Mouse (Mus musculus): Measurements from ENCODE around the gene Slc25a51.

DNA sequence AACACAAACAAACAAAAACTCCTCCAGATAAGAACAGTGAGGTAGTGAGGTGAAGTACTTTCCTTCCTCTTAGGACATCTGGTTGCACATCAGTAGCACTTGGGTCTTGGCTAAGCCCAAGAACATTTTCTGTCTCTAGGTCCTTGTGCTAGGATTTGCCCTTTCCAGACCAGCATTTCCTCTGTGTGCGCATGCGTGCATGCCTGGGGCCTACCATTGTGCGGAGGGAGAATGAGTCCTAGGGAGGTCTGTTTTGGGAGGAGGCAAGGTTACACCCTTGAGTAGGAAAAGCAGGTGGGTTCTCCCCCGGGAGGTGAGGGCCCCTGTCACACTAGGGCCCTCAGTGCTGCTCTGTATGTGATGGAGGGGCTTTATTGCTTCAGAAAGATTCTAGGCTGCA, 10.5 kb upstream of the Slc25a51 start:
- no peak for TF ChIP-seq CTCF (conservative IDR thresholded peaks at IDR 0.05; ENCODE audit: low read length)
- no peak for TF ChIP-seq NANOG (IDR thresholded peaks at IDR 0.05; ENCODE audit: borderline replicate concordance, low read length)
- TF ChIP-seq POU5F1 (IDR thresholded peaks at IDR 0.05; ENCODE audit: borderline replicate concordance, low read length): no peak

Measured in E14TG2a.4 (cell line).